Mouse (Mus musculus): Measurements from ENCODE around the gene Mylk4.

Mylk4 gene

DNA sequence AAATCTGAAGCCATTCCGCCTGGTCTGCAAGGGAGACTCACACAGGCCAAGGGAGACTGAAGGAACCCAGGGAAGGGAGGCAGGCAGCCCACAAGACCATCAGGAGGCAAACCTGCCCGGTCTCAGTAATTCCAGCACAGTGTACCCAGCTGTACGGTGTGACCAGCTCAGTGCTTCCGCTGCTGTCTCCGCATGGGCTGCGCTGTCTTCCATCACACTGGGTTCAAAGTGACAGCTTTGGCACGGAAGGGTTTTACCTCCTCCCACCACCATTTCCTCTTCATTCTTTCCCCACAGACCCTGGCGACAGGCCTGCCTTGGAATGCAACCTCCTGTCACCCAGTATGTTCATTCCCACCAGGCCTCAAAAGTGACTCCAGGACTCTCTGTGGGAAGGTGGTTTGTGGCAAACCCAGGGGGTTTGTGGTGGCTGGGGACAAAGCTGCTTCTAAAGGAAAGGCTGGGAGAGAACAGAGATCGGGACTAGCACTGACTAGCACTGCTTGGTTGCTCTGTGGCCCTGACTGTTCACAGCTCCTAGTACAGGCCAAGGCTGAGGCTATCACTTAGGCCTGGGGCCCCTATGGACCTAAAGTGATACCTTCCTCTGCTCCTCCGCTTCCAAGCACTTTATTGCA is 77.0 kb downstream of the Mylk4 start:
- DNase-seq, result no peak

DNA sequence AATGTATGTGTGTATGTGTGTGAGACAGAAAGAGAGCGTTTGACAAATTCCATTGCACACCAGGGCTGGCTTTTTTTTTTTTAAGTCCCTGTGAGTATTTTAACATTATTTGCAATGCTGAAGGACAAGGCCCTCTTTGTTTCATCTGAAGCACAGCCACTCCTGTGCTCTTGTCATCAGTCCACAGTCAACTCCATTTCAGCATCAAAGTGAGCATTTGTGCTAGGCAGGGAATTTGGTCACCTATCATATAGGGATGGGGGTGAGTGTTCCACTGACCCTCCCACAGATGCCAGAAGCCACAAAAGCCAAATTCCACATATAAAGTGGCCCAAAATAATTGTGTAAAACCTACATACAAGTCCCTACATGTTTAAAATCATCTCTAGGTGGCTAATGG is 78.4 kb downstream of the Mylk4 start:
- DNase-seq, result no peak

DNA sequence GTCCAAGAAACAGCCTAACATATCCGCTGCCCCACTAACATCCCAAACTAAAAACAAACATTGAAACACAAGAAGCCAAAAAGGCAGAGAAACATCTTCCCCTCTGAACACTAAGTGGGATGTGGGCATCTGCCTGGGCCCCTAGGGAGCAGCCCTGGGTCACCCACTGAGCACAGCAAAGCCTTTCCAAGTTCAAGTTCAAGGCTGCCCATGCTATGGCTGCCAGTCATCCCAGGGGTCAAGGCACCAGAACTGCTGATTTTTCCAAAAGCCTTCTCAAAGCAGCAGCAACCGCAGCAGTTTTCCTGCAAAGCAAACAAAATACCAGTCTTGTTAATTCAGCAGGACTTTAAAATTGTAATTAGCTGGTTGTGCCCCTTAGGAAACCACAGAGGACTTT is 78.8 kb downstream of the Mylk4 start:
- DNase-seq, result no peak

DNA sequence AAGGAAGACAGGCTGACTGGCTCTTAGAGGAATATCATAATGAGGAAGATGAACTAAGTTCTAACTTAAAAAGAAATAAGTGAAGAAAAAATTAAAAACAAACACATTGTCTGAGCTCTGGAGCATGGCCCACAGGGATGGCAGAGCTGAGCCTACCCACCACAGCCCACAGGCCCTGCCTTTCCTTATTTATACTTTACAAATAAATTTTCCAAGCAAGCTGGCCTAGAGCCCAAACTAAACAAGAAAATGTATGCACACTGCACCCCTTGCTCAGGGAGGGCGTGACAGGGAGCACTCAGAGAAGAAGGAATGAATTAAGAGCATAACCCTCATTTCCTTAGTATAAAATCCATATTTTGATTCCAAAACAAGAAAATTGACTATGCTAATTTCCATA is 82.2 kb downstream of the Mylk4 start:
- no peak for DNase-seq

DNA sequence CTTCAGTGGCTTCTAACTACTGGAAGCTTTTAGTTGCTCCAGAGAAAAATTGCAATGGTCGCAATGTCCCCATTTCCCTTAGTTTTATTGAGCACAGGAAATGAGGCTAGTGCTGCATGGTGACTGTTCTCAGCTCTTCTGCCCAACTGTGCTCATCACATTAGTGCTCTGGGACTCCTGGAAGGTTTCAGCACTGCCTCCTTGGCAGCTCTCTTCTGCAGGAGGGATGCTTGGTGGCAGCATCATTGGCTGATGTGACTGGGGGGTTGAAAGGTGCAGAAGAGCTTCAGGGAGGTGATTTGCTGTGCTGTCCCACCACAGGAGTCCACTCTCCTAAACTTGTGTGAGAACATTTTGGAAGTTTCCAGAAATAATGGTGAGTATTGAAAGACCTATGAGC is 84.4 kb downstream of the Mylk4 start:
- no peak for DNase-seq

DNA sequence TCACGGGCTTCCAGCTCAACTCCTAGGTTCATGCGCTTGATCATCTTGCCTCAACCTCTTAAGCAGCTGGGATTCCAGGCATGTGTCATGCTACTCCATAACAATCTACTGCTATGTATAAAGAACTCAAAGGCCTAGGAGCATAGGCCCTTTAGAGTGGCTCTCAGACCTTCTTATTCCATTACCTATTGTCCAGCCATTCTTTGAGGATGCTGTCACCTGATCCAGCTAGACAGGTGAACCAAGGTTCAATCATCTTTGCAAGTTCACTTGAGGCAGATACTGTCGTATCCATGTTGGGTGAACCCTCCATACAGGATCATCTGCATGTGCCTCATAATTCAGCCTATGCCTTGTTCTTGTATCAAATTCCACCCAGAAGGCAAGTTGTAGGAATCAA is 84.8 kb downstream of the Mylk4 start:
- no peak for DNase-seq

DNA sequence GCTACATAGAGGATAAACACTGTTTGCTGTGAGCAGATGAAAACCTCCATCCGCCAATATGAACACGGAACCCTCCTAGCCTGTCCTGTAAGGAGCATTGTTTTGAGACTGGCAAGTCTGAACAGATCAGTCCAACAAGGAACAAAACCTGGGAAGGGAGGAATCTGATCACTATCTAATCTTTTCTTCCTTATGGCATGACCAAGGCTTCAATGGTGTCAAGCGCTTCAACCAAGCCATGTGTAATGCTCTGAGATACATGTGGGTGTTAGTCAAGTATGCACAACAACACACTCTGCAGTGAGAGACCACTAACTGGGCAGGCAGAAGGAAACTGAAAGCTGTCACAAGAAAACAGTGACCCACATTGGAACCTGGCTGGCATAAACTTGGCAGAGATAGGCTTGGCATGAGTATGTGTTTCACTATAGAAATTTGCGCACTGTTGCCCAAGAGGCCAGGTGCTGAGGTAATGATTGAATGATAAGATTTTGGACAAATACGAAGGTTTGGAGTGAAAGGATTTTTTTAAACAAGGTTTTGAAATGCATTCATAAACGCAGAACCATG is 89.8 kb downstream of the Mylk4 start:
- no peak for DNase-seq

DNA sequence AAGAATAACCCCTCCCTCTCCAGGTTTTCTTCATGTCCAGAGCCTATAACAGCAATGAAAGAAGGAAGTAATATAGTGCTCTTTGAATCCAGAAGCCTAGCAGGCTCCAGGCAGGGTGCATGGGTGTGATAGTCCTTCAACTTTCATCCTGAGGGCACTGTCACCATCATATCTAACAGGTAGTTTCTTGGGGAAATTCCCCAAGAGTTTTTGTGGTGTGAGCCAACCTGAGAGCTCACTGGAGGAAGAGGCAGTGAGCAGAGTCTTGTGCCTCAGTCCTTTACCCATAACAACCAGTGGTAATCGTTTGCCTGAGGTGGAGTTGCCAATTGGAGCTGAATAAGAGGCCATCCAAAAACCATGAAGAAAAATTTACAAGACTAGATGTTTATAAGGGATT is 91.2 kb downstream of the Mylk4 start:
- no peak for DNase-seq

DNA sequence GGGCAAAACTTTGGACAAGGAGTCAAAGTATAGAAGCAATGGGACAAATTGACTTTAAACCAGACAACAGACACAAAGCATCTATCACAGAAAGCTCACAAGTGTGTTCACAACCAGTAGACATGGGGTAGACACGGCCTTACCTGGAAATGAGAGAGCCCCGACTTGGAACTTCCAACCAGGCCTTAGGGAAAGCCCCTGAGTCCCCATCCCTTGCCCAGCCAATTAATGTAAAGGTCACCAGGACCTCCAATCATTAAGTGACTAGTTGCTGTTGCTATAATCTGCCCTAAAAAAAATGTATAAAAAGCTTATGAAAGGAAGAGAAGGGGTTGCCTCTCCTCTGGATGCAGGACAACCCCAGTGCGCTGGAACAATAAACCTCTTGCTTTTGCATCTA is 93.5 kb downstream of the Mylk4 start:
- DNase-seq, result no peak

DNA sequence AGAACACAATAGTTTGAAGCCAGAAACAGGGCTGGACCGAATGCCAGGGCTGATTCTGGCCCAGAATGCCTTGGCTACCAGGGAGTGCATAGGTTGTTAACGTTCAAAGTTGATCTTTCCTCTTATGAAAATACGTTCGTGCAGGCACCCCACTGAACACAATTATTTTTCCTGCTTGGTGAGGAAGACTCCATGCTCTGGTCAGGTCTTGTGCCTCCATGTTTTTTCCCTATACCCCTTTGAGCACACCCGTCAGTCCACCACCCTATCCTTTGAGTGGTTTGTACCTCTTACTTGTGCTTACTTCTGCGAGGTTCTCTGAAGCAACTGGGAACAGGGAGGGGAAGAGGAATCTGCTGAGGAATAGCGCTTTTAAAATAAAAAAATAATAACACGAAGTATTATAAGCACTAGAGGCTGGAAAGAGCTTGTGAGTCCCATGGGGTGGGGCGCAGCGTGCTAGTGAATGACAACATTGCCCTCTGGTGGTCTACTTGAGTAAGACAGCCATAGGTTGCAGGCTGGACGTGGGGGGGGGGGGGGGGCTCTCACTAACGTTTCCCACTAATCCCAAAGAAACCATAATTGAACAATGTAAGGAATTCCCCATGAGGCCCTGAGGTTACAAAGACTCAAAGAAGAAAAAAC is 102.8 kb downstream of the Mylk4 start:
- DNase-seq, result peak; percentile 12

DNA sequence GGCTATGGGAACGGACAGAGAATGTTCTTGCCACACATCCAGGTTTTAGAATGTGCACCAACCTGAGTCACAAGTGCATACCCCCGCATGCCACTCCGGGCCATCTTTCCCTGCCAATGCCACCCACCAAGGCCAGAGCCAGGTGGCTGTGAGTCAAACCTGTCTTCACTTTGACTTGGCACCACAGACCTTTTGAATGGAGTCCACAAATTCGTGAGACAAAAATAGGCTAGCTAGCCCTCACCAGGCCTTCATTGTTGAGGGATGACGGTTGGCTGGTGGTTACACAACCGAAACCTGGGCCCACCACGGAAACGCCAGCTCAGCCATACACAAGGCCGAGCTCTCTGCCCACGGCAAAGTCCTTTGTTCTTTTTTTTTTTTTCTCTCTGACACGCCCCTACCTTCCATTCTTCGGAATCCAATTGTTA is 103.6 kb downstream of the Mylk4 start:
- no peak for DNase-seq

DNA sequence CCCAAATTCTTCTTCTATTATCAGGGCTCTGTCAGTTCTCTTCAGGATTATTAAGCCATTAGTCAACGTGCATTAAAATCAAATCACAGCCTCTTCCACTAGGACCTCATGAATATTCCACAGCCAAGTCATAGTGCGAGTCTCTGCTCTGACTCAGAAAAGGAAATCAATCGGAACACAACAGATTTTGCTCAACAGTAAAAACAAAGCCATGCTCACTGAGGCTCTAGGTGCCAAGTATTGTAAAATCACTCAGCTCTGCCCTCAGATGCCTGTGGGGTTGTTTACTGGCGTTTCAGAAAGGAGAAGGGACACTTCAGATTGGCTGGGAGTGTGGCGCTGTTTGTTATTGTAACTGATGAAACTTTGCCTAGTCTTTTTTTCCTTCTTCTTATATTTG is 104.8 kb downstream of the Mylk4 start:
- no peak for DNase-seq

DNA sequence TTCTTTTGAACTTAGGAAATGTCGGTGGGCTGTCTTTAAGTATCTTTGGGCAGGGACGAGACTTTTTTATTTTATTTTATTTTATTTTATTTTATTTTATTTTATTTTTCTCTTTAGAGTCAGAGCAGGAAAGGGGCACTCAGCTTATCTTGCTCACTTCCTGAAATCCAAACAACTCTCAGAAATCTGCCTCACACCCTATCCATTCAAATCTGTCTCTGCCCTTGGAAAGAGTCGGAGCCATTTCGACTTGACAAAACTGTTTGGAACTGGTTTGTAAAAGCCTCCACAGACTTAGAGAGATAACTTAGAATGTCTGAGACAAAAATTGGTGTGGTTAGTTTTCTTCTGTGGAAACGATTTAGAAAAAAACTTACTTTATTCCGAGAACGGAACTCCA is 113.0 kb downstream of the Mylk4 start:
- DNase-seq, result no peak

DNA sequence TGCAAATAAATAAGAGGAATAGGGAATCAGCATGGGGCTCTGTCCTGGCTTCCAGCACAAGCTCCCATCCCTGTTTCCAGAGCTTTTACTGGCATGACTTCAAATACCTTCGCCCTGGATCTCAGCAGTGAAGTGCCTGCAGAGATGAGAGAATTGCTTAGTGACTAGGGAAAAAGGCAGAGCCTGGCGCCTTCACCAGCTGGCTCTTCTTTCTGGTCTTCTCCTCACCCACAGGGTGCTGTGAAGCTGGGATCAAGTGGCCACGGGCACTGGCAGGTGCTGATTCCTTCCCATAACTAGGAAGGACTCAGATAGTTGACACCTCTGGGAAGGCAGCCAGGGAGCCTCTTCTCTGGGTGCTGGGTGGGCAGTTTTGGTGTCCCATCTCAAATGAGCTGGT is 115.5 kb downstream of the Mylk4 start:
- DNase-seq, result no peak

DNA sequence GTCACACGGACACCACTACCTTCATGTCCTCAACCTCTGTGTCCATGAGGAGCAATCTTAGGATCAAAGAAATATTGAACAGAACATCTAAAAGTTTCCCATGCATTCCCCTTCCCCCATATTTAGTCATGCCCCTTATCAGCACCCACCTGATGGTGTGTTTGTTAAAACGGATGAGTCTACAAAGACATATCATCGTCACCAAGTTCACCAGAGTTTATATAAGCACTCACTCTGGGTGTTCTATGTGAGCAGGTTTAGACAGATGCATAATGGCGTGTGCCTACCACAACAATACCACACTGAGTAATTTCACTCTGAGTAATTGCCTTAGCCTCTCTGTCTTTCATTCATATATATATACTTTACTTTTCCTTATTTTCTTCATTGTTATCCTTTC is 116.4 kb downstream of the Mylk4 start:
- no peak for DNase-seq

DNA sequence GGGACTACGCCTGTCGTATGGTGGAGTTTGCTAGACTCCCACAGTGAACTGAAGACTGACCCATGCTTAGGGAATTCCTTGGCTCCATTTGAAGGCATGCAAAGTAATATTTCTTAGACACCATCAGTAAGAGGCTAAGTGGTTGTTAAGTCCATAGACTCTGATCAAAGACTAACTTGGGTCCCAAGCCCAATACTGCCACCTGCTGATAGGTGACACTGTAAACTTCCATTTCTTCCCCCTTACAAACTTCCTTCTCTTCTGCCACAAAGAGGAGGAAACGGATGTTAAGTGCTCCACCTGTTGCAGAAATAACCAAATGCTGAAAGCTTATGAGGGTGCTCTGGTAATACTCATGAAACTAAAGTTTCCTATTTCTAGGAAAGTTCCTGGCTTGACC is 121.7 kb downstream of the Mylk4 start:
- DNase-seq, result no peak

DNA sequence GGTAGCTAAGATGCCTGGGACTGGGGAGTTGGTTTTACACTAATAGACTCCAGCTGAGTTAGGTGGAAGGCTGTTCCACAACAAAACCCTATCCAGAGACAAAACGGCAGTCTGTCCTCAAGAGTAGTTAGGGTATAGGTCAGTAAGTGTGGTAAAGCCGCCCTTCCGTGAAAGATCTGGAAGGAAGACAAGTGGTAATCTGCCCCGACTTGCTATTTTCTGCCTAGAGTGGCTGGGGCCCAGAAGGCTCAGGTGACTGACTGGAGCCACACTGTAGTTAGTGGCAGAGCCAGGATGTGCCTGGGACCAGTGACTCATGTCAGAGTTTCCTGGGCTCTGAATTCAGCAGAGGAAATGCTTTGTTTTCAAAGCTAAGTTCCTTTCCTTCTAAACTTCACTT is 123.5 kb downstream of the Mylk4 start:
- DNase-seq, result no peak

DNA sequence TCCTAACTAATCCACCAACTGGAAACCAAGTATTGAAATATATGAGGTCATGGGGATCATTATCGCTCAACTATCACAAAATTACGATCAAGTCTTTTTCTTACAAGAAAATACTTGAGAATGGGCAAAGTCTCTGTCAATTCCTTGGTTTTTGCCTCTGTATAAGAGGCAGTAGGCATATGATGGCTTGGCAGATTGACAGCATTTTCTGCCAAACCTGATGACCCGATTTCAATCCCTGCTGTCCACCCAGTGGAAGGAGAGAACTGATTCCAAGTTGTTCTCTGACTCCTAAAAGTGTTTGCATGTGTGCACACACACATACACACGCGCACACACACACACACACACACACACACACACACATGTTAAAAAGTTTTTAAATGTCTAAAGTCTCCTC is 124.5 kb downstream of the Mylk4 start:
- DNase-seq, result no peak

DNA sequence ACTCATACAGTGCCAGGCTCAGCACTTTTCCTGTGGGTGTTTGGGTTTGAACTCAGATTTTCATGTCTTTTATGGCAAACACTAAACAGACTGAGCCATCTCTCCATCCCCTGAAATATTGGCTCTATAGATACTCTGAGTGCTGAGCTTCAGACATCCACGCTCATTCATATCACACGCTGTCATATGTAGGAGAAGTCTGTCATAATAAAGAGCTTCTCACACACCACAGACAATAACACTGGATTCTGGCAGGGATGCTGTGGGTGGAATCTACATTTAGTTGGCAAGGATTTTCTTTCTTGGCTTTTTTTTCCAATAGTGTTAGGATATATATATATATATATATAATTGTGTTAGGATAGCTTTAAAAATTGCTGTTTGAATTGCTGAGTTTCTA is 126.2 kb downstream of the Mylk4 start:
- DNase-seq, result no peak

Measured in cerebellum, adult 11 months (tissue).